ENCODE assay signal across 29 mouse cellular contexts in genomic region chr3:66035226-66035625, GRCm38 (mm10).
"Had no signal": no experiment of that assay in that cellular context is flagged by ENCODE, and none has a peak within 500 bp of the region (broad histone marks: within the 10 kb centered on the region; RNA-seq: fewer than 3 reads in every experiment).

No protein-coding gene starts in this region.

- H3K27me3 ChIP-seq: limb, embryonic 12.5 days; limb, embryonic 13.5 days; limb, embryonic 15.5 days; liver, embryonic 12.5 days; liver, embryonic 13.5 days; liver, embryonic 15.5 days; lung, embryonic 15.5 days; megakaryocyte, embryonic 14.5 days; midbrain, embryonic 12.5 days; midbrain, embryonic 13.5 days; midbrain, embryonic 15.5 days had no signal

- H3K9ac ChIP-seq: limb, embryonic 12.5 days; limb, embryonic 13.5 days; limb, embryonic 15.5 days; liver, embryonic 12.5 days; liver, embryonic 13.5 days; liver, embryonic 14.5 days; liver, embryonic 15.5 days; liver, postnatal 0 days; lung, embryonic 15.5 days; midbrain, embryonic 12.5 days; midbrain, embryonic 13.5 days; midbrain, embryonic 15.5 days had no signal

- ATAC-seq: liver, embryonic 12.5 days; liver, postnatal 0 days; lung, postnatal 0 days; midbrain, embryonic 13.5 days; midbrain, embryonic 15.5 days; midbrain, embryonic 16.5 days had no signal

- H3K4me3 ChIP-seq: left cerebral cortex, adult 2 months; limb, embryonic 10.5 days; limb, embryonic 12.5 days; limb, embryonic 13.5 days; limb, embryonic 15.5 days; liver, embryonic 12.5 days; liver, embryonic 13.5 days; liver, embryonic 15.5 days; lung, embryonic 15.5 days; megakaryocyte, embryonic 14.5 days; midbrain, embryonic 10.5 days; midbrain, embryonic 12.5 days; midbrain, embryonic 13.5 days; midbrain, embryonic 15.5 days; myocyte had no signal

- DNase-seq: left cerebral cortex, postnatal 4 days; liver; liver, embryonic 13.5 days; liver, postnatal 0 days; lung, adult 18-20 months; lung, adult 2 months; lung, postnatal 10 days; lung, postnatal 14 days; lung, postnatal 36 days; midbrain, embryonic 14.5 days had no signal

- H3K9me3 ChIP-seq: limb, embryonic 10.5 days; limb, embryonic 12.5 days; limb, embryonic 15.5 days; liver, embryonic 12.5 days; liver, embryonic 13.5 days; liver, embryonic 15.5 days; lung, embryonic 15.5 days; midbrain, embryonic 12.5 days; midbrain, embryonic 13.5 days; midbrain, embryonic 15.5 days had no signal

- H3K36me3 ChIP-seq: limb, embryonic 10.5 days; limb, embryonic 12.5 days; limb, embryonic 13.5 days; limb, embryonic 15.5 days; liver, embryonic 12.5 days; liver, embryonic 13.5 days; liver, embryonic 15.5 days; lung, embryonic 15.5 days; midbrain, embryonic 10.5 days; midbrain, embryonic 12.5 days; midbrain, embryonic 13.5 days; midbrain, embryonic 15.5 days had no signal

- H3K4me1 ChIP-seq: limb, embryonic 10.5 days; limb, embryonic 15.5 days; liver, embryonic 12.5 days; liver, embryonic 13.5 days; liver, embryonic 15.5 days; megakaryocyte, embryonic 14.5 days; midbrain, embryonic 10.5 days; midbrain, embryonic 12.5 days; midbrain, embryonic 13.5 days; midbrain, embryonic 15.5 days had no signal

- H3K27ac ChIP-seq: left cerebral cortex, adult 2 months; limb, embryonic 10.5 days; limb, embryonic 12.5 days; limb, embryonic 13.5 days; limb, embryonic 15.5 days; liver, embryonic 12.5 days; liver, embryonic 13.5 days; liver, embryonic 14.5 days; liver, embryonic 15.5 days; lung, embryonic 15.5 days; macrophage; midbrain, embryonic 10.5 days; midbrain, embryonic 12.5 days; midbrain, embryonic 13.5 days; midbrain, embryonic 15.5 days had no signal

- H3K4me2 ChIP-seq: limb, embryonic 12.5 days; limb, embryonic 13.5 days; limb, embryonic 15.5 days; liver, embryonic 11.5 days; liver, embryonic 12.5 days; liver, embryonic 13.5 days; liver, embryonic 15.5 days; lung, embryonic 15.5 days; midbrain, embryonic 12.5 days; midbrain, embryonic 13.5 days; midbrain, embryonic 15.5 days had no signal
